Mouse (Mus musculus) heart, postnatal 0 days (tissue): Measurements from ENCODE around the gene Olfr149.

ENCODE experiments used
- CTCF ChIP-seq: IDR thresholded peaks from 2 replicates; pipeline ENCODE4 v1.5.1; 2016; ENCODE audit warnings: antibody characterized with exemption, control low read depth, low read depth
- EP300 ChIP-seq: IDR thresholded peaks from 2 replicates; pipeline ENCODE4 v1.6.1; 2016; ENCODE audit warnings: antibody characterized with exemption, low read depth

DNA sequence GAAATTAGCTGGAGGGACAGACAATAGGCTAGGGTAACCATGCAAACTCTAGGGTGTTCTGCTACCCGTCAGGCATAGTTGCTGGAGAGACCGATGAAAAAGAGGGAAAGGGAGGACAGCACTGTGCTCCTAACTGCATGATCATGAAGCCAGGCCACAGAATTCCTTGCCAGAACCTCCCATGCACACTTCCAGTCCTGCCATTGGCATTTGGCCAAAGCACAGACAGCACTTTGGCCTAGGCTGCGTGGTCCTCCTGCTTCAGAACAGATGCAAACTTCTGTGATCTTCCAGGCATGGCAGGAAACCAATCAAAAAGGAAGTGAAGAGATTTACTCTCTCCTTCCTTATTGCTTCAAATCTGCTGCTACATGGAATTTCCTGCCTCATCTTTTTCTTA lies 2.0 kb upstream of the Olfr149 start:
- TF ChIP-seq CTCF (no peak), EP300 (no peak)
